Mouse (Mus musculus): Measurements from ENCODE around the gene Nek7. TPM values are rescaled to one million over a fixed set of nuclear protein-coding genes. Genes with fewer than 3 reads are reported as not detected.

The Nek7 gene
- polyA plus RNA-seq, 1 experiment from 2014 or later = 13.1 TPM

DNA sequence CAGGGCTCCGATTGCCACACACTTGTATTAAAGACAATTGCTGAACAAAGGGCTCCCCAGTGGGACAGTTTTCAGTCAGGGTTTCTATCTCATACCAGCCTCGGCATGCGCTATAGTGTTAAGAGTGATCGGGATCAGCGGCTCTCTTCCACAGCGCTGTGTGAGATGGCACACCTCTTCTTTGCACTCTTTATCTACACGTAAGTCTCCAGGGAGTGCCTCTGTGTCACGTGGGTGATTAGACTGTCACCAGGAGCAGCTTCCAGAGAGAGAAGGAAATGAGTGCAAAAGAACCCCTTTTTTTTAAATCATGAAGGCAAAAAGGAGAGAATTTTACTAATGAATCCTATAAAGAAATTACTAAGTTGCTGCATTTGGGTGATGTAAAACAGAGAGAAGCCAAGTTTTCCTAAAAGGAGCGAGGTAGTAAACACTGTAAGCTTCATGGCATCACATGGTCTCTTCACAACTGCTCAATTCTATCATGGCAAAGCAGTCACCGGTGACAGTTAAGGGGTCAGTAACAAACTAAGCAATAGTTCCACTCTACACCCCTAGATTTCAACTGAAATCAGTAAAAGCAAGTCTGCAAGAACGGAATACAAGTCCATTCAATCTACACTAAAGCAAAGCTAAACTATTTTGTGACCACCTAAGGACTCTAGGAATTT is 40.0 kb downstream of the Nek7 start:
- Histone ChIP-seq H3K4me1 (replicated peaks) (0 out of 2 replicates have a peak, but pooled peaks cover 3% of the 10 kb centered on the region), H3K27me3 (no peaks in the 10 kb centered on the region), H3K4me2 (no peak overlapping the region), H3K9me3 (no peaks in the 10 kb centered on the region), H3K9ac (no peak overlapping the region), H3K36me3 (no peaks in the 10 kb centered on the region), H3K4me3 (no peak overlapping the region), H3K27ac (no peak overlapping the region)
- no peak; the same call in 1 of the 2 replicates for ATAC-seq (ENCODE audit: low FRiP score)
- 71% methylated on average over 11 of the region's 11 CpGs for WGBS

DNA sequence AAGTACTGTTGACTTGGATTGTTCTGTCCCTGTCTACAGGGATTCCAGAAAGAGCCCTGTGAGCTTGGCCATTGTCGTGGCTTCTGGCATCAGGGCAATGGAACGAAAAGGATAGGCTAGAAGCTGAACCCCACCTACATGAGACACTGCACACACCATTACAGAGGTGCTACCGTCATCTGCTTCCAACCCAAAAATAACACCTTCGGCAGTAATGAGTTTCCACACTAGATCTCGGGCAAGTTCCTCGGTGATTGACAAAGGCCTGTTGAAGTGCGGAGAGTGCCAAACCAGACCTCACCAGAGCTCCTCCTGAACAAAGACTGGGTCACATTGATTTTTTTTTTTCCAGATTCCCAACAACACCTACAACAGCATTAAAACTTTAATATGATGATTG is 40.7 kb downstream of the Nek7 start:
- H3K9me3 ChIP-seq = no peaks in the 10 kb centered on the region
- no peaks in the 10 kb centered on the region for H3K27me3 ChIP-seq
- no peaks in the 10 kb centered on the region for H3K36me3 ChIP-seq
- H3K27ac ChIP-seq = no peak overlapping the region
- WGBS = 88% methylated on average over 7 of the region's 7 CpGs
- no peak for ATAC-seq (ENCODE audit: low FRiP score)
- 0 out of 2 replicates have a peak, but pooled peaks cover 3% of the 10 kb centered on the region for H3K4me1 ChIP-seq (replicated peaks)
- no peak overlapping the region for H3K4me3 ChIP-seq
- H3K4me2 ChIP-seq = no peak overlapping the region
- H3K9ac ChIP-seq = no peak overlapping the region

- Histone ChIP-seq H3K9me3 (no peaks in the 10 kb centered on the region), H3K4me3 (no peak overlapping the region), H3K9ac (no peak overlapping the region), H3K36me3 (no peaks in the 10 kb centered on the region), H3K27ac (no peak overlapping the region), H3K4me1 (replicated peaks) (peaks cover 7% of the 10 kb centered on the region), H3K4me2 (no peak overlapping the region), H3K27me3 (no peaks in the 10 kb centered on the region)
- ATAC-seq (ENCODE audit: low FRiP score) = no peak
- WGBS = 68% methylated on average over 7 of the region's 7 CpGs
Observed at GRCm38 (mm10) chr1:138576803-138577202, 43.1 kb downstream of the Nek7 start.

- no peak for ATAC-seq (ENCODE audit: low FRiP score)
- Histone ChIP-seq H3K4me2 (no peak overlapping the region), H3K4me1 (replicated peaks) (peaks cover 13% of the 10 kb centered on the region), H3K9ac (no peak overlapping the region), H3K9me3 (no peaks in the 10 kb centered on the region), H3K4me3 (no peak overlapping the region), H3K27ac (no peak overlapping the region), H3K27me3 (no peaks in the 10 kb centered on the region), H3K36me3 (no peaks in the 10 kb centered on the region)
- WGBS = 97% methylated on average over 8 of the region's 8 CpGs
Observed at GRCm38 (mm10) chr1:138576066-138576697, 43.8 kb downstream of the Nek7 start.

GRCm38 (mm10) chr1:138575629-138576028 is 44.3 kb downstream of the Nek7 start:
- no peak overlapping the region for H3K4me2 ChIP-seq
- H3K9me3 ChIP-seq = no peaks in the 10 kb centered on the region
- H3K27ac ChIP-seq = no peak overlapping the region
- peaks cover 16% of the 10 kb centered on the region for H3K4me1 ChIP-seq (replicated peaks)
- ATAC-seq (ENCODE audit: low FRiP score) = no peak
- H3K9ac ChIP-seq = no peak overlapping the region
- no peak overlapping the region for H3K4me3 ChIP-seq
- H3K36me3 ChIP-seq = no peaks in the 10 kb centered on the region
- WGBS = 74% methylated on average over 2 of the region's 2 CpGs
- no peaks in the 10 kb centered on the region for H3K27me3 ChIP-seq

- Histone ChIP-seq H3K4me3 (no peak overlapping the region), H3K4me2 (peak overlapping the region; percentile 42), H3K27me3 (no peaks in the 10 kb centered on the region), H3K36me3 (no peaks in the 10 kb centered on the region), H3K9me3 (no peaks in the 10 kb centered on the region), H3K9ac (peak overlapping the region; percentile 49), H3K4me1 (replicated peaks) (peaks cover 20% of the 10 kb centered on the region), H3K27ac (peak overlapping the region; percentile 52; the same call in 1 of the 2 replicates)
- 17% methylated on average over 22 of the region's 22 CpGs for WGBS
- ATAC-seq (ENCODE audit: low FRiP score) = peak; percentile 62
Observed at GRCm38 (mm10) chr1:138571565-138572361, 48.2 kb downstream of the Nek7 start.

DNA sequence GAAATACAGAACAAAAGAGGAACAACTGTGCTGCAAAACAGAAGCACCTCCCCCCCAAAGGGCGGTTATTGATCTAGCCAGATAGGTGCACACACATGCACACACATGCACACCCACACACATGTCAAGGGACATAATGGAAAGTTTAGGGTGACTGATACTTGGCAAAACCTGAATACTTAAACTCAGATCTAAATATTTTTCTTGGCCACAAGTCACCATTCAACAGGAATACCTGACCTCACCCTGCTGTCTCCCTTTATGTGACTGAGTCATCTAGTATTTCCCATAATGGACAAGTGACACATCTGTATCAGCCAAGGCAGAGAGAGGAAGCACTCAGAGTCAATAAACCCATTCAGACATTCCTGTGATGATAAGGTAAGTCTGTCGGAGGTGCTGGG is 48.9 kb downstream of the Nek7 start:
- Histone ChIP-seq H3K36me3 (no peaks in the 10 kb centered on the region), H3K27ac (no peak overlapping the region), H3K9ac (no peak overlapping the region), H3K4me1 (replicated peaks) (peaks cover 20% of the 10 kb centered on the region), H3K9me3 (no peaks in the 10 kb centered on the region), H3K4me3 (no peak overlapping the region), H3K4me2 (no peak overlapping the region), H3K27me3 (no peaks in the 10 kb centered on the region)
- peak; percentile 29; the same call in 1 of the 2 replicates for ATAC-seq (ENCODE audit: low FRiP score)
- WGBS = 70% methylated on average over 2 of the region's 2 CpGs

GRCm38 (mm10) chr1:138568434-138569232 is 51.3 kb downstream of the Nek7 start:
- Histone ChIP-seq H3K36me3 (no peaks in the 10 kb centered on the region), H3K4me1 (replicated peaks) (peaks cover 20% of the 10 kb centered on the region), H3K9me3 (no peaks in the 10 kb centered on the region), H3K4me3 (no peak overlapping the region), H3K27ac (no peak overlapping the region), H3K9ac (no peak overlapping the region), H3K27me3 (no peaks in the 10 kb centered on the region), H3K4me2 (no peak overlapping the region)
- ATAC-seq (ENCODE audit: low FRiP score) = no peak
- WGBS = 76% methylated on average over 6 of the region's 6 CpGs

DNA sequence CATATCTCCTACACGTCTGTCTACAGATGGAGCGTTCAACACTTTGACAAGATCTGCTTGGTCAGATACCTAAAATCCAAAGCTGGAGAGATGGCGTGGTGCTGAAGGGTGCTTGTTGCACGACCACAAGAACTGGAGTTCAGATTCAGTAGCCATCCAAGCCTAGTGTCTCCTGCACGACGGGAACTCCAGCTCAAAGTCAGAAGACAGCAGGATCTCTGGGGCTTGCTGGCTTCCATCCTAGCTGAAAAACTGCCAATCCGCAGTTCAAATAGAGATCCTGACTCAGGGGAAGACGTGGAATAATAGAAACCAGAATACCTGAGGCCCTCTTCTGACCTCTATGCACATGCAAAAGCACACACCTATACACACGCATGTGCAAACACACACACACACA is 52.0 kb downstream of the Nek7 start:
- Histone ChIP-seq H3K4me2 (no peak overlapping the region), H3K36me3 (no peaks in the 10 kb centered on the region), H3K4me3 (no peak overlapping the region), H3K9me3 (no peaks in the 10 kb centered on the region), H3K27me3 (no peaks in the 10 kb centered on the region), H3K4me1 (replicated peaks) (peaks cover 20% of the 10 kb centered on the region), H3K9ac (no peak overlapping the region), H3K27ac (no peak overlapping the region)
- 85% methylated on average over 9 of the region's 9 CpGs for WGBS
- no peak for ATAC-seq (ENCODE audit: low FRiP score)

- Histone ChIP-seq H3K4me2 (no peak overlapping the region), H3K9ac (no peak overlapping the region), H3K4me3 (no peak overlapping the region), H3K9me3 (no peaks in the 10 kb centered on the region), H3K27ac (no peak overlapping the region), H3K4me1 (replicated peaks) (peaks cover 8% of the 10 kb centered on the region; the same call in 1 of the 2 replicates), H3K27me3 (no peaks in the 10 kb centered on the region), H3K36me3 (no peaks in the 10 kb centered on the region)
- ATAC-seq (ENCODE audit: low FRiP score) = no peak
- 95% methylated on average over 6 of the region's 6 CpGs for WGBS
Observed at GRCm38 (mm10) chr1:138564677-138565076, 55.3 kb downstream of the Nek7 start.

GRCm38 (mm10) chr1:138560733-138561132 is 59.2 kb downstream of the Nek7 start:
- Histone ChIP-seq H3K9ac (no peak overlapping the region), H3K27me3 (no peaks in the 10 kb centered on the region), H3K4me1 (replicated peaks) (peaks cover 7% of the 10 kb centered on the region; the same call in 1 of the 2 replicates), H3K9me3 (no peaks in the 10 kb centered on the region), H3K36me3 (no peaks in the 10 kb centered on the region), H3K4me2 (no peak overlapping the region), H3K27ac (no peak overlapping the region), H3K4me3 (no peak overlapping the region)
- WGBS = 91% methylated on average over 12 of the region's 12 CpGs
- ATAC-seq (ENCODE audit: low FRiP score) = no peak
